Mouse (Mus musculus) midbrain, embryonic 13.5 days (tissue): Measurements from ENCODE around the gene Slc22a8. TPM values are rescaled to one million over a fixed set of nuclear protein-coding genes. Genes with fewer than 3 reads are reported as not detected.

Experiments used
- ATAC-seq: fragments of 200-750 bp; cut with Nextera tagmentation; 2 replicates; pipeline ENCODE4 v1.8.0; 2017; ENCODE audit warnings: mild to moderate bottlenecking, moderate TSS enrichment, moderate library complexity
- H3K27ac ChIP-seq: fragments of 300-500 bp; sonication (generic); 2 replicates; pipeline ENCODE4 v1.5.1; 2015; ENCODE audit warnings: inconsistent platforms, mild to moderate bottlenecking, moderate library complexity
- H3K27me3 ChIP-seq: fragments of 300-500 bp; sonication (generic); 2 replicates; pipeline ENCODE4 v1.6.1; 2015; ENCODE audit warnings: mild to moderate bottlenecking, inconsistent platforms
- H3K36me3 ChIP-seq: fragments of 300-500 bp; sonication (generic); 2 replicates; pipeline ENCODE4 v1.6.1; 2015; ENCODE audit warnings: mild to moderate bottlenecking, inconsistent platforms
- H3K4me1 ChIP-seq: fragments of 300-500 bp; sonication (generic); replicated peaks from 2 replicates; pipeline ENCODE4 v1.6.1; 2015; ENCODE audit warnings: inconsistent platforms
- H3K4me2 ChIP-seq: fragments of 300-500 bp; sonication (generic); replicated peaks from 2 replicates; pipeline ENCODE4 v1.6.1; 2015; ENCODE audit warnings: moderate library complexity, mild to moderate bottlenecking, inconsistent platforms
- H3K4me3 ChIP-seq: fragments of 300-500 bp; sonication (generic); replicated peaks from 2 replicates; pipeline ENCODE4 v1.5.1; 2015; ENCODE audit warnings: mild to moderate bottlenecking, inconsistent platforms
- H3K9ac ChIP-seq: fragments of 300-500 bp; sonication (generic); replicated peaks from 2 replicates; pipeline ENCODE4 v1.6.1; 2015; ENCODE audit warnings: mild to moderate bottlenecking, inconsistent platforms
- H3K9me3 ChIP-seq: fragments of 300-500 bp; sonication (generic); 2 replicates; pipeline ENCODE4 v1.6.1; 2016; ENCODE audit warnings: mild to moderate bottlenecking, inconsistent platforms
- WGBS: fragments of 180-500 bp; shearing (Covaris S2); methylation state at CpG from one replicate; pipeline ENCODE4 v1.1.7; 2015; 5-methylcytosine and 5-hydroxymethylcytosine counted together
- polyA plus RNA-seq: library from polyadenylated mRNA; unstranded; fragments of >200 nt; fragmentation: Nextera tagmentation; extraction: Ambion mirVana; gene quantifications from 2 replicates; pipeline ENCODE4 v1.2.1, GENCODE M21; 2015

The Slc22a8 gene
- polyA plus RNA-seq, 1 experiment from 2014 or later: 3.8 TPM

GRCm38 (mm10) chr19:8642086-8642485 lies 51.0 kb downstream of the Slc22a8 start:
- H3K4me3 ChIP-seq: no peak overlapping the region
- H3K4me1 ChIP-seq: no peaks in the 10 kb centered on the region
- no peaks in the 10 kb centered on the region for H3K27me3 ChIP-seq
- no peaks in the 10 kb centered on the region for H3K9me3 ChIP-seq
- H3K9ac ChIP-seq: no peak overlapping the region
- H3K4me2 ChIP-seq: no peak overlapping the region
- no peak overlapping the region for H3K27ac ChIP-seq
- H3K36me3 ChIP-seq: no peaks in the 10 kb centered on the region
- ATAC-seq: no peak
- WGBS: 77% methylated on average over 5 of the region's 5 CpGs

GRCm38 (mm10) chr19:8646393-8646792 lies 55.3 kb downstream of the Slc22a8 start:
- no peaks in the 10 kb centered on the region for H3K36me3 ChIP-seq
- ATAC-seq: no peak
- H3K27me3 ChIP-seq: no peaks in the 10 kb centered on the region
- H3K9ac ChIP-seq: no peak overlapping the region
- H3K27ac ChIP-seq: no peak overlapping the region
- H3K4me2 ChIP-seq: no peak overlapping the region
- WGBS: 81% methylated on average over 2 of the region's 2 CpGs
- no peaks in the 10 kb centered on the region for H3K9me3 ChIP-seq
- H3K4me1 ChIP-seq: no peaks in the 10 kb centered on the region
- no peak overlapping the region for H3K4me3 ChIP-seq

GRCm38 (mm10) chr19:8655833-8656232 lies 64.8 kb downstream of the Slc22a8 start:
- Histone ChIP-seq H3K36me3 (no peaks in the 10 kb centered on the region), H3K4me3 (no peak overlapping the region), H3K9me3 (no peaks in the 10 kb centered on the region), H3K9ac (no peak overlapping the region), H3K4me1 (no peaks in the 10 kb centered on the region), H3K27ac (no peak overlapping the region), H3K4me2 (no peak overlapping the region), H3K27me3 (0 out of 2 replicates have a peak, but pooled peaks cover 9% of the 10 kb centered on the region)
- no peak for ATAC-seq

GRCm38 (mm10) chr19:8656341-8656740 lies 65.3 kb downstream of the Slc22a8 start:
- no peak for ATAC-seq
- no peak overlapping the region for H3K4me3 ChIP-seq
- H3K4me2 ChIP-seq: no peak overlapping the region
- 73% methylated on average over 4 of the region's 4 CpGs for WGBS
- H3K36me3 ChIP-seq: no peaks in the 10 kb centered on the region
- H3K9ac ChIP-seq: no peak overlapping the region
- peaks cover 13% of the 10 kb centered on the region; the same call in 1 of the 2 replicates for H3K27me3 ChIP-seq
- H3K9me3 ChIP-seq: no peaks in the 10 kb centered on the region
- H3K4me1 ChIP-seq: no peaks in the 10 kb centered on the region
- H3K27ac ChIP-seq: no peak overlapping the region

Other genes with a start within 250 kb of the Slc22a8 start
- gene Slc22a30, start 186.1 kb upstream of the Slc22a8 start, polyA plus RNA-seq: not detected in 2 replicates
- gene Slc22a6, start 26.8 kb downstream of the Slc22a8 start, polyA plus RNA-seq: 8.5 and 9.5 TPM in 2 replicates
- 0.31 and 0.58 TPM in 2 replicates for gene Chrm1, start 72.5 kb downstream of the Slc22a8 start, polyA plus RNA-seq
- 151 and 153 TPM in 2 replicates for gene Slc3a2, start 132.1 kb downstream of the Slc22a8 start, polyA plus RNA-seq
- 89.1 and 93.4 TPM in 2 replicates for gene Wdr74, start 144.6 kb downstream of the Slc22a8 start, polyA plus RNA-seq
- gene 1700092M07Rik, start 149.5 kb downstream of the Slc22a8 start, polyA plus RNA-seq: 2.2 and 2.5 TPM in 2 replicates
- 121 and 127 TPM in 2 replicates for gene Stx5a, start 150.2 kb downstream of the Slc22a8 start, polyA plus RNA-seq
- gene Nxf1, start 165.8 kb downstream of the Slc22a8 start, polyA plus RNA-seq: 195 and 206 TPM in 2 replicates
- gene Tmem223, start 179.7 kb downstream of the Slc22a8 start, polyA plus RNA-seq: 264 and 280 TPM in 2 replicates
- gene Tmem179b, start 183.2 kb downstream of the Slc22a8 start, polyA plus RNA-seq: 35.8 and 38.1 TPM in 2 replicates
- gene Taf6l, start 195.2 kb downstream of the Slc22a8 start, polyA plus RNA-seq: 28.8 and 30.5 TPM in 2 replicates
- 163 and 164 TPM in 2 replicates for gene Polr2g, start 207.3 kb downstream of the Slc22a8 start, polyA plus RNA-seq
- gene Zbtb3, start 211.3 kb downstream of the Slc22a8 start, polyA plus RNA-seq: 8.1 and 8.3 TPM in 2 replicates
- 66.1 and 70.3 TPM in 2 replicates for gene Ttc9c, start 228.1 kb downstream of the Slc22a8 start, polyA plus RNA-seq
- 6.1 and 6.4 TPM in 2 replicates for gene Hnrnpul2, start 228.8 kb downstream of the Slc22a8 start, polyA plus RNA-seq
- gene AC129217.1, start 238.5 kb downstream of the Slc22a8 start, polyA plus RNA-seq: not detected in 2 replicates
- 78.9 and 83.7 TPM in 2 replicates for gene Bscl2, start 246.2 kb downstream of the Slc22a8 start, polyA plus RNA-seq
- gene Gng3, start 247.9 kb downstream of the Slc22a8 start, polyA plus RNA-seq: 310 and 338 TPM in 2 replicates